Mouse (Mus musculus): ENCODE measurements around the gene Egfr.

The Egfr gene

GRCm38 (mm10) chr11:16957030-16957429 lies 205.0 kb downstream of the Egfr start:
- DNase-seq (ENCODE audit: low spot score) = no peak

DNA sequence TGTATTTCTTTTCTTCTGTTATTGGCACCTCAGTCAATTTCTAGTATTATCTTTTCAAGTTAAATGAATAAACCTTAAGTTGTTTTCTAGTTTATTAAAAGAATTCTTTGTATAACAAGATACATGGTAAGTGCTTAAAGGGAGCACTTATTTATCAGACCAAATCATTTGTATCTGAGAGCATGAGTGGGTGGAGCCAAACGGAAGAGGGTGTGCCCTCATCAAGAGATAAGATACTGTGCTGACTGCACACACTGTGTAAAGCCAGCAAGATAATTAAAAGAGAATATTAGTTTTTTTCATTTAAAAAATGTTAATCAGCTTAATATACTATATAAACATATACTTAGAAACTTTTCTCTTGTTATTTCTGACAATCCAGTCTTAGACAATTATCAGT lies 206.5 kb downstream of the Egfr start:
- DNase-seq (ENCODE audit: low spot score) = no peak
